Mouse (Mus musculus) kidney, postnatal 0 days (tissue): Measurements from ENCODE around the gene D1Ertd622e. TPM values are rescaled to one million over a fixed set of nuclear protein-coding genes. Genes with fewer than 3 reads are reported as not detected.

Source experiments
- ATAC-seq: fragments of 200-750 bp; cut with Nextera tagmentation; replicated peaks from 2 replicates; pipeline ENCODE4 v1.8.0; 2017; ENCODE audit warnings: low read depth, moderate number of reproducible peaks, moderate TSS enrichment, moderate library complexity; ENCODE audit not compliant: low FRiP score
- DNase-seq: peaks from one replicate; pipeline ENCODE4 v3.0.0-alpha.2; 2016; ENCODE audit warnings: low spot score
- H3K27ac ChIP-seq: fragments of 300-500 bp; sonication (generic); 2 replicates; pipeline ENCODE4 v1.5.1; 2014; ENCODE audit warnings: mild to moderate bottlenecking
- H3K27me3 ChIP-seq: fragments of 300-500 bp; sonication (generic); 2 replicates; pipeline ENCODE4 v1.6.1; 2014; ENCODE audit warnings: low read length, mixed read lengths; ENCODE audit not compliant: insufficient read depth
- H3K36me3 ChIP-seq: fragments of 300-500 bp; sonication (generic); 2 replicates; pipeline ENCODE4 v1.6.1; 2014; ENCODE audit warnings: low read length, mixed read lengths; ENCODE audit not compliant: insufficient read depth
- H3K4me1 ChIP-seq: fragments of 300-500 bp; sonication (generic); replicated peaks from 2 replicates; pipeline ENCODE4 v1.6.1; 2014; ENCODE audit warnings: antibody characterized with exemption, low read length, mixed read lengths; ENCODE audit not compliant: insufficient read depth
- H3K4me2 ChIP-seq: fragments of 300-500 bp; sonication (generic); 2 replicates; pipeline ENCODE4 v1.6.1; 2014; ENCODE audit warnings: mild to moderate bottlenecking, low read length, moderate library complexity, mixed read lengths
- H3K4me3 ChIP-seq: fragments of 300-500 bp; sonication (generic); replicated peaks from 2 replicates; pipeline ENCODE4 v1.5.1; 2014; ENCODE audit warnings: low read depth, low read length
- H3K9ac ChIP-seq: fragments of 300-500 bp; sonication (generic); 2 replicates; pipeline ENCODE4 v1.6.1; 2014; ENCODE audit warnings: low read depth, low read length
- H3K9me3 ChIP-seq: fragments of 300-500 bp; sonication (generic); replicated peaks from 2 replicates; pipeline ENCODE4 v1.6.1; 2016; ENCODE audit warnings: low read length, inconsistent platforms, mixed read lengths
- CTCF ChIP-seq: IDR thresholded peaks from 2 replicates; pipeline ENCODE4 v1.5.1; 2016; ENCODE audit warnings: antibody characterized with exemption, low read depth, mild to moderate bottlenecking, moderate library complexity
- WGBS: fragments of 180-500 bp; shearing (Covaris S2); extraction: QIAGEN DNeasy Blood & Tissue Kit; methylation state at CpG from one replicate; pipeline ENCODE4 v1.1.7; 2014; 5-methylcytosine and 5-hydroxymethylcytosine counted together
- polyA plus RNA-seq: library from polyadenylated mRNA; unstranded; fragments of >200 nt; fragmentation: Nextera tagmentation; extraction: Ambion mirVana; gene quantifications from 2 replicates; pipeline ENCODE4 v1.2.1, GENCODE M21; 2015

D1Ertd622e gene
- polyA plus RNA-seq, 1 experiment from 2014 or later = 21.5 TPM

GRCm38 (mm10) chr1:97628859-97629258 lies 33.0 kb downstream of the D1Ertd622e start:
- TF ChIP-seq CTCF = no peak
- H3K27ac ChIP-seq = no peak overlapping the region
- DNase-seq (no peak), ATAC-seq (no peak)
- no peak overlapping the region for H3K4me3 ChIP-seq
- no peaks in the 10 kb centered on the region for H3K4me1 ChIP-seq
- no peaks in the 10 kb centered on the region for H3K27me3 ChIP-seq
- no peaks in the 10 kb centered on the region for H3K36me3 ChIP-seq
- H3K4me2 ChIP-seq = no peak overlapping the region
- no peaks in the 10 kb centered on the region for H3K9me3 ChIP-seq
- WGBS = 74% methylated on average over 7 of the region's 7 CpGs
- H3K9ac ChIP-seq = no peak overlapping the region

- no peak overlapping the region for H3K27ac ChIP-seq
- H3K9me3 ChIP-seq = no peaks in the 10 kb centered on the region
- no peaks in the 10 kb centered on the region for H3K27me3 ChIP-seq
- DNase-seq (no peak), ATAC-seq (no peak)
- H3K4me1 ChIP-seq = no peaks in the 10 kb centered on the region
- H3K4me3 ChIP-seq = no peak overlapping the region
- no peak overlapping the region for H3K9ac ChIP-seq
- H3K4me2 ChIP-seq = no peak overlapping the region
- no peaks in the 10 kb centered on the region for H3K36me3 ChIP-seq
- no peak for TF ChIP-seq CTCF
- 89% methylated on average over 8 of the region's 8 CpGs for WGBS
Observed at GRCm38 (mm10) chr1:97628016-97628415, 33.9 kb downstream of the D1Ertd622e start.

- H3K36me3 ChIP-seq = no peaks in the 10 kb centered on the region
- DNase-seq = no peak
- H3K9me3 ChIP-seq = no peaks in the 10 kb centered on the region
- H3K9ac ChIP-seq = no peak overlapping the region
- WGBS = 70% methylated on average over 6 of the region's 6 CpGs
- ATAC-seq = no peak
- no peaks in the 10 kb centered on the region for H3K4me1 ChIP-seq
- H3K27me3 ChIP-seq = no peaks in the 10 kb centered on the region
- no peak overlapping the region for H3K4me3 ChIP-seq
- H3K27ac ChIP-seq = no peak overlapping the region
- no peak for TF ChIP-seq CTCF
- no peak overlapping the region for H3K4me2 ChIP-seq
Observed at GRCm38 (mm10) chr1:97625427-97625826, 36.4 kb downstream of the D1Ertd622e start.

- Histone ChIP-seq H3K36me3 (no peaks in the 10 kb centered on the region), H3K9me3 (no peaks in the 10 kb centered on the region), H3K27ac (no peak overlapping the region), H3K27me3 (no peaks in the 10 kb centered on the region), H3K4me2 (no peak overlapping the region), H3K9ac (no peak overlapping the region), H3K4me3 (no peak overlapping the region), H3K4me1 (no peaks in the 10 kb centered on the region)
- no peak for ATAC-seq
- WGBS = 53% methylated on average over 2 of the region's 2 CpGs
- TF ChIP-seq CTCF = no peak
- no peak for DNase-seq
Observed at GRCm38 (mm10) chr1:97624386-97624785, 37.5 kb downstream of the D1Ertd622e start.

GRCm38 (mm10) chr1:97623214-97623856 lies 38.5 kb downstream of the D1Ertd622e start:
- 24% methylated on average over 1 of the region's 1 CpGs for WGBS
- Histone ChIP-seq H3K9me3 (no peaks in the 10 kb centered on the region), H3K4me1 (no peaks in the 10 kb centered on the region), H3K4me3 (no peak overlapping the region), H3K36me3 (no peaks in the 10 kb centered on the region), H3K9ac (no peak overlapping the region), H3K27me3 (no peaks in the 10 kb centered on the region), H3K4me2 (no peak overlapping the region), H3K27ac (no peak overlapping the region)
- ATAC-seq (no peak), DNase-seq (no peak)
- TF ChIP-seq CTCF = no peak

GRCm38 (mm10) chr1:97622574-97623208 lies 39.2 kb downstream of the D1Ertd622e start:
- 27% methylated on average over 5 of the region's 5 CpGs for WGBS
- Histone ChIP-seq H3K36me3 (no peaks in the 10 kb centered on the region), H3K4me2 (no peak overlapping the region), H3K9me3 (no peaks in the 10 kb centered on the region), H3K9ac (no peak overlapping the region), H3K27ac (no peak overlapping the region), H3K4me3 (no peak overlapping the region), H3K4me1 (no peaks in the 10 kb centered on the region), H3K27me3 (no peaks in the 10 kb centered on the region)
- ATAC-seq (no peak), DNase-seq (no peak)
- no peak for TF ChIP-seq CTCF
